Mouse (Mus musculus): Measurements from ENCODE around the gene Akap2. TPM values are rescaled to one million over a fixed set of nuclear protein-coding genes. Genes with fewer than 3 reads are reported as not detected.

The Akap2 gene
- polyA plus RNA-seq, 1 experiment from 2014 or later = 28.2 TPM

DNA sequence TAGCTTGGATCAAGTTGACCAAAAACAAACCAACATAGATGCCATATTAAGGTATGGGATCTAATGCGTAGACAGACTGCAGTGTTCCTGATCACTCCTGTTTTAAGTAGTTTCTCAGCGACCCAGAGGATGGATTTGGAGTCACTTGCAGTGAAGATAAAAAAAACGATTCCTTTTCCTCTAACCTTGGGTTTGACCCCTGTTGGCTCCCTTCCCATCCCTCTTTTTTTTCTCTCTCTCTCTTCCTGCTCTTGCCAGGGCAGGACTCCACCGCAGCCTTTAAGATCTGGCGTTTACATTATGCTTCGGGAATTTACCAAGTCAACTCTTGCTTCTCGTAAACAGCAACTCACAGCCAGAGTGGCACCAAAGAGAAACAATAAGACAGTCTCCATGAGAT lies 83.8 kb downstream of the Akap2 start:
- 35% methylated on average over 7 of the region's 7 CpGs for WGBS
- Histone ChIP-seq H3K27ac (ENCODE audit: low read depth) (no peak overlapping the region), H3K4me2 (ENCODE audit: low read length) (no peak overlapping the region), H3K4me1 (replicated peaks; ENCODE audit: control insufficient read depth, insufficient read depth, low read length) (peaks cover 7% of the 10 kb centered on the region; the same call in 1 of the 2 replicates), H3K27me3 (replicated peaks; ENCODE audit: control insufficient read depth, insufficient read depth, low read length) (no peaks in the 10 kb centered on the region), H3K4me3 (ENCODE audit: low read depth, low read length) (no peak overlapping the region), H3K9me3 (ENCODE audit: control insufficient read depth, low read length) (no peaks in the 10 kb centered on the region), H3K36me3 (ENCODE audit: control insufficient read depth, insufficient read depth, low read length) (no peaks in the 10 kb centered on the region), H3K9ac (ENCODE audit: low read length) (no peak overlapping the region)
- DNase-seq (ENCODE audit: low spot score) = no peak
- no peak for ATAC-seq (replicated peaks; ENCODE audit: low FRiP score, low TSS enrichment, low read depth)

GRCm38 (mm10) chr4:57801986-57802385 lies 84.5 kb downstream of the Akap2 start:
- H3K4me1 ChIP-seq (replicated peaks; ENCODE audit: control insufficient read depth, insufficient read depth, low read length) = peaks cover 7% of the 10 kb centered on the region; the same call in 1 of the 2 replicates
- no peaks in the 10 kb centered on the region for H3K27me3 ChIP-seq (replicated peaks; ENCODE audit: control insufficient read depth, insufficient read depth, low read length)
- no peak overlapping the region for H3K9ac ChIP-seq (ENCODE audit: low read length)
- WGBS = 92% methylated on average over 5 of the region's 5 CpGs
- H3K4me2 ChIP-seq (ENCODE audit: low read length) = no peak overlapping the region
- H3K27ac ChIP-seq (ENCODE audit: low read depth) = no peak overlapping the region
- ATAC-seq (replicated peaks; ENCODE audit: low FRiP score, low TSS enrichment, low read depth) (no peak), DNase-seq (ENCODE audit: low spot score) (no peak)
- no peaks in the 10 kb centered on the region for H3K9me3 ChIP-seq (ENCODE audit: control insufficient read depth, low read length)
- H3K36me3 ChIP-seq (ENCODE audit: control insufficient read depth, insufficient read depth, low read length) = no peaks in the 10 kb centered on the region
- H3K4me3 ChIP-seq (ENCODE audit: low read depth, low read length) = no peak overlapping the region

DNA sequence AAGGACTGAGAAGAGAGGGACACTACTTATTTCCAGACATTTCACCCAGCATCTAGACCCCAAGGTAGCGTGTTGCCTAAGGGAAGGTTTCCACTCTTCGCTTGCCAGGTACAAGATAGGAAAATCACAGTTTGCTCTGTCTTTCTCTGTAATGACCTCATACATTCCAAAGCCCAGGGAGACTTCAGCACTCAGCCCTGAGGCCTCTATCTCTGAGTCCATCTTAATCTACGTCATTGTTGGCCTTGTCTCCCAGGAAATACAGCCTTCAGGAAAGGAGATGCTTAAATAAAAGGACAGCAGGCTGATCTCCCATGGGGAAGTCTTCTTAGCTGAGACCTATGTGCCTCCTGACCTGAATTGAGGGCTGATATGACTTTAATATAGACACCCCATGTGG lies 85.0 kb downstream of the Akap2 start:
- H3K9me3 ChIP-seq (ENCODE audit: control insufficient read depth, low read length) = no peaks in the 10 kb centered on the region
- ATAC-seq (replicated peaks; ENCODE audit: low FRiP score, low TSS enrichment, low read depth) (no peak), DNase-seq (ENCODE audit: low spot score) (no peak)
- 81% methylated on average over 3 of the region's 3 CpGs for WGBS
- no peak overlapping the region for H3K27ac ChIP-seq (ENCODE audit: low read depth)
- no peaks in the 10 kb centered on the region for H3K27me3 ChIP-seq (replicated peaks; ENCODE audit: control insufficient read depth, insufficient read depth, low read length)
- H3K4me1 ChIP-seq (replicated peaks; ENCODE audit: control insufficient read depth, insufficient read depth, low read length) = peaks cover 7% of the 10 kb centered on the region; the same call in 1 of the 2 replicates
- no peak overlapping the region for H3K4me3 ChIP-seq (ENCODE audit: low read depth, low read length)
- H3K9ac ChIP-seq (ENCODE audit: low read length) = no peak overlapping the region
- no peaks in the 10 kb centered on the region for H3K36me3 ChIP-seq (ENCODE audit: control insufficient read depth, insufficient read depth, low read length)
- no peak overlapping the region for H3K4me2 ChIP-seq (ENCODE audit: low read length)

- H3K4me1 ChIP-seq (replicated peaks; ENCODE audit: control insufficient read depth, insufficient read depth, low read length) = no peaks in the 10 kb centered on the region; the same call in 1 of the 2 replicates
- no peak for ATAC-seq (replicated peaks; ENCODE audit: low FRiP score, low TSS enrichment, low read depth)
- WGBS = 68% methylated on average over 6 of the region's 6 CpGs
- H3K36me3 ChIP-seq (ENCODE audit: control insufficient read depth, insufficient read depth, low read length) = no peaks in the 10 kb centered on the region
- H3K4me3 ChIP-seq (ENCODE audit: low read depth, low read length) = no peak overlapping the region
- no peak overlapping the region for H3K9ac ChIP-seq (ENCODE audit: low read length)
- no peak overlapping the region for H3K27ac ChIP-seq (ENCODE audit: low read depth)
- H3K4me2 ChIP-seq (ENCODE audit: low read length) = no peak overlapping the region
- no peak for DNase-seq (ENCODE audit: low spot score)
- no peaks in the 10 kb centered on the region for H3K27me3 ChIP-seq (replicated peaks; ENCODE audit: control insufficient read depth, insufficient read depth, low read length)
- no peaks in the 10 kb centered on the region for H3K9me3 ChIP-seq (ENCODE audit: control insufficient read depth, low read length)
These were observed 87.4 kb downstream of the Akap2 start for GRCm38 (mm10) chr4:57804902-57805301.

DNA sequence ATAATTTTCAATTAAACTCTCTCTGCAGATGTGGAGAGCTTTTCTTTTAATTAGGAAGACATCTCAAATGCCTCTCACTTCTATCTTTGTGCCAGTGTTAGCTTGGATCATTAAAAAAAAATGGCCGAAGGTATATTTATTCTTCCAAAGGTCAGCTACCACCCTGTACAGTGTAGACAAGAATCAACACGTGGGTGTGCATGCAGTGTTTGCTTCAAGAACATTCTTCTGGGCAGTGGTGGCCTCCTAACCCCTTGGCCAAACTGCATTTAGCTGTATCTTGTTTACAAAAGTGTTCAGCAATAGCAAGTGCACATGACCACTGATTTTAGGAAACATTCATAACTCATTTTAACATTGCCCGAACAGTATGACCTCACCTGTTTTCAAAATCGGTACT lies 92.0 kb downstream of the Akap2 start:
- no peak overlapping the region for H3K27ac ChIP-seq (ENCODE audit: low read depth)
- ATAC-seq (replicated peaks; ENCODE audit: low FRiP score, low TSS enrichment, low read depth) (no peak), DNase-seq (ENCODE audit: low spot score) (no peak)
- 74% methylated on average over 4 of the region's 4 CpGs for WGBS
- no peak overlapping the region for H3K4me3 ChIP-seq (ENCODE audit: low read depth, low read length)
- H3K4me2 ChIP-seq (ENCODE audit: low read length) = no peak overlapping the region
- no peaks in the 10 kb centered on the region for H3K9me3 ChIP-seq (ENCODE audit: control insufficient read depth, low read length)
- H3K4me1 ChIP-seq (replicated peaks; ENCODE audit: control insufficient read depth, insufficient read depth, low read length) = peaks cover 10% of the 10 kb centered on the region; the same call in 1 of the 2 replicates
- no peak overlapping the region for H3K9ac ChIP-seq (ENCODE audit: low read length)
- no peaks in the 10 kb centered on the region for H3K36me3 ChIP-seq (ENCODE audit: control insufficient read depth, insufficient read depth, low read length)
- no peaks in the 10 kb centered on the region for H3K27me3 ChIP-seq (replicated peaks; ENCODE audit: control insufficient read depth, insufficient read depth, low read length)

DNA sequence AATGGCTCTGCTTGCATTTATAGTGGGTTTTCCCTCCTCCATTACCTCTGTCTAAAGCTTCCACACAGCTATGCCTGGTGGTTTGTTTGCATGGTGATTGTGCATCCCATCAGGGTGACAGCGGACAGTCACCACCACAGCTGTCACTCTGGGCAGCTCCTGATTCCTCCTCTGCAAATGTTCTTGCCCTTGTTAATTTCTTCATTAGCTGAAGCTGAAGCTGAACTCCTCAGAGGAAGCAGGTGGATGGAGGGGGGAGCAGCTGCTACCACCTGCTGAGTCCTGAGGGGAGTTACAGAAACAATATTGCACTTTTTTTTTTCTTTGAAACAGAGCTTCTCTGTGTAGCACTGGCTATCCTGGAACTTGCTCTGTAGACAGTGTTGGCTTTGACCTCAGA lies 94.6 kb downstream of the Akap2 start:
- DNase-seq (ENCODE audit: low spot score) (no peak), ATAC-seq (replicated peaks; ENCODE audit: low FRiP score, low TSS enrichment, low read depth) (no peak)
- no peaks in the 10 kb centered on the region for H3K36me3 ChIP-seq (ENCODE audit: control insufficient read depth, insufficient read depth, low read length)
- H3K4me1 ChIP-seq (replicated peaks; ENCODE audit: control insufficient read depth, insufficient read depth, low read length) = peaks cover 10% of the 10 kb centered on the region; the same call in 1 of the 2 replicates
- H3K4me3 ChIP-seq (ENCODE audit: low read depth, low read length) = no peak overlapping the region
- H3K27ac ChIP-seq (ENCODE audit: low read depth) = no peak overlapping the region
- WGBS = 96% methylated on average over 1 of the region's 1 CpGs
- no peaks in the 10 kb centered on the region for H3K9me3 ChIP-seq (ENCODE audit: control insufficient read depth, low read length)
- H3K9ac ChIP-seq (ENCODE audit: low read length) = no peak overlapping the region
- H3K4me2 ChIP-seq (ENCODE audit: low read length) = no peak overlapping the region
- no peaks in the 10 kb centered on the region for H3K27me3 ChIP-seq (replicated peaks; ENCODE audit: control insufficient read depth, insufficient read depth, low read length)

DNA sequence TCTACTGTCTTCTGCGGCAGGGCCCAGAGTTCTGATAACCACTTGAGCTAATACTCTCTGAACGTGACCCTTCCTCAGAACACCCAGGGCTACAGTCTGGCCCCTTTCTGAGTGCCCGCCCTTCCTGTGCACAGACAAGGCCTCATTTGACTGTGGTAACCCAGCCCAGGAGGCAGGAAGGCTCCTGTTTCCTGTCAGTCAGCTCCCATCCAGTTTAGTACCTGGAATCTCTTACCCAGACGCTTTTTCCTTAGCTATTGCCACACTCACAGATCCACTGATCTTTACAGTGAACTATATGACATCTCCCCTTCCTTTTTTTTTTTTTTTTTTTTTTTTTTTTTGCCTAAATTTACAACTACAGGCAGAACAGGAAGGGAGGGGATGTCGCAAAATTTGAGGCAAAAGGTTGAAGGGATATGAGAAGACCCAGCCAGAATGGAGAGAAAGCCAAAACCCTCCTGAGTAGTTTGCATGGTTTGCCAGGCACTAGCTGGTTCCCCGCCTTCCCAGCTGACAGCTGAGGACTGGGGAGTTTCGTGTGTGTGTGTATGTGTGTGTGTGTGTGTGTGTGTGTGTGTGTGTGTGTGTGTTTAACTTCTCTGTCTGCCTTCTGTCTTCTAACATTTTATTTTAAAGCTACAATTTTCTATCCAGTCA lies 95.6 kb downstream of the Akap2 start:
- no peaks in the 10 kb centered on the region for H3K36me3 ChIP-seq (ENCODE audit: control insufficient read depth, insufficient read depth, low read length)
- no peaks in the 10 kb centered on the region for H3K9me3 ChIP-seq (ENCODE audit: control insufficient read depth, low read length)
- H3K9ac ChIP-seq (ENCODE audit: low read length) = no peak overlapping the region
- ATAC-seq (replicated peaks; ENCODE audit: low FRiP score, low TSS enrichment, low read depth) = 0 out of 2 replicates have a peak, but pooled peaks have one; percentile 43
- peaks cover 10% of the 10 kb centered on the region; the same call in 1 of the 2 replicates for H3K4me1 ChIP-seq (replicated peaks; ENCODE audit: control insufficient read depth, insufficient read depth, low read length)
- no peak overlapping the region for H3K4me3 ChIP-seq (ENCODE audit: low read depth, low read length)
- no peak for DNase-seq (ENCODE audit: low spot score)
- 22% methylated on average over 7 of the region's 7 CpGs for WGBS
- no peaks in the 10 kb centered on the region for H3K27me3 ChIP-seq (replicated peaks; ENCODE audit: control insufficient read depth, insufficient read depth, low read length)
- no peak overlapping the region for H3K4me2 ChIP-seq (ENCODE audit: low read length)
- no peak overlapping the region for H3K27ac ChIP-seq (ENCODE audit: low read depth)

GRCm38 (mm10) chr4:57813576-57813945 lies 96.1 kb downstream of the Akap2 start:
- no peaks in the 10 kb centered on the region for H3K27me3 ChIP-seq (replicated peaks; ENCODE audit: control insufficient read depth, insufficient read depth, low read length)
- peaks cover 10% of the 10 kb centered on the region; the same call in 1 of the 2 replicates for H3K4me1 ChIP-seq (replicated peaks; ENCODE audit: control insufficient read depth, insufficient read depth, low read length)
- DNase-seq (ENCODE audit: low spot score) (no peak), ATAC-seq (replicated peaks; ENCODE audit: low FRiP score, low TSS enrichment, low read depth) (no peak)
- no peaks in the 10 kb centered on the region for H3K9me3 ChIP-seq (ENCODE audit: control insufficient read depth, low read length)
- no peaks in the 10 kb centered on the region for H3K36me3 ChIP-seq (ENCODE audit: control insufficient read depth, insufficient read depth, low read length)
- no peak overlapping the region for H3K4me3 ChIP-seq (ENCODE audit: low read depth, low read length)
- no peak overlapping the region for H3K27ac ChIP-seq (ENCODE audit: low read depth)
- no peak overlapping the region for H3K9ac ChIP-seq (ENCODE audit: low read length)
- 77% methylated on average over 4 of the region's 4 CpGs for WGBS
- H3K4me2 ChIP-seq (ENCODE audit: low read length) = no peak overlapping the region

GRCm38 (mm10) chr4:57815355-57815754 lies 97.9 kb downstream of the Akap2 start:
- Histone ChIP-seq H3K27me3 (replicated peaks; ENCODE audit: control insufficient read depth, insufficient read depth, low read length) (no peaks in the 10 kb centered on the region), H3K9ac (ENCODE audit: low read length) (no peak overlapping the region), H3K9me3 (ENCODE audit: control insufficient read depth, low read length) (no peaks in the 10 kb centered on the region), H3K4me3 (ENCODE audit: low read depth, low read length) (no peak overlapping the region), H3K4me1 (replicated peaks; ENCODE audit: control insufficient read depth, insufficient read depth, low read length) (peaks cover 10% of the 10 kb centered on the region; the same call in 1 of the 2 replicates), H3K4me2 (ENCODE audit: low read length) (no peak overlapping the region), H3K36me3 (ENCODE audit: control insufficient read depth, insufficient read depth, low read length) (no peaks in the 10 kb centered on the region), H3K27ac (ENCODE audit: low read depth) (no peak overlapping the region)
- ATAC-seq (replicated peaks; ENCODE audit: low FRiP score, low TSS enrichment, low read depth) (no peak), DNase-seq (ENCODE audit: low spot score) (no peak)
- 76% methylated on average over 2 of the region's 2 CpGs for WGBS

Data from intestine, embryonic 14.5 days (tissue).